Mouse (Mus musculus) limb, embryonic 14.5 days (tissue): ENCODE results near the gene Wdr70. TPM values are rescaled to one million over a fixed set of nuclear protein-coding genes. Genes with fewer than 3 reads are reported as not detected.
A peak's percentile ranks its signal among the peaks of the same experiment; 100 is the strongest.

Experiments
- ATAC-seq: fragments of 200-750 bp; cut with Nextera tagmentation; 2 replicates; pipeline ENCODE4 v1.8.0; 2017; ENCODE audit warnings: low read depth, moderate number of reproducible peaks, moderate TSS enrichment; ENCODE audit not compliant: low FRiP score
- DNase-seq: peaks from one replicate; pipeline ENCODE4 v3.0.0-alpha.2; 2015; ENCODE audit warnings: low spot score
- H3K27ac ChIP-seq: fragments of 300-500 bp; sonication (generic); replicated peaks from 2 replicates; pipeline ENCODE4 v1.5.1; 2014; ENCODE audit warnings: low read depth, mild to moderate bottlenecking, low read length, moderate library complexity, mixed read lengths
- H3K27me3 ChIP-seq: fragments of 300-500 bp; sonication (generic); 2 replicates; pipeline ENCODE4 v1.6.1; 2014; ENCODE audit warnings: low read length, mixed read lengths; ENCODE audit not compliant: control insufficient read depth, insufficient read depth
- H3K36me3 ChIP-seq: fragments of 300-500 bp; sonication (generic); 2 replicates; pipeline ENCODE4 v1.6.1; 2014; ENCODE audit warnings: mild to moderate bottlenecking, low read length, moderate library complexity, mixed read lengths; ENCODE audit not compliant: control insufficient read depth, insufficient read depth
- H3K4me1 ChIP-seq: fragments of 300-500 bp; sonication (generic); 2 replicates; pipeline ENCODE4 v1.6.1; 2014; ENCODE audit warnings: antibody characterized with exemption, low read length, mixed read lengths; ENCODE audit not compliant: control insufficient read depth, insufficient read depth
- H3K4me2 ChIP-seq: fragments of 300-500 bp; sonication (generic); replicated peaks from 2 replicates; pipeline ENCODE4 v1.6.1; 2014; ENCODE audit warnings: low read depth, mild to moderate bottlenecking, low read length, moderate library complexity; ENCODE audit not compliant: severe bottlenecking
- H3K4me3 ChIP-seq: fragments of 300-500 bp; sonication (generic); replicated peaks from 2 replicates; pipeline ENCODE4 v1.5.1; 2014; ENCODE audit warnings: low read length
- H3K9ac ChIP-seq: fragments of 300-500 bp; sonication (generic); 2 replicates; pipeline ENCODE4 v1.6.1; 2014; ENCODE audit warnings: mild to moderate bottlenecking, low read depth, low read length, moderate library complexity; ENCODE audit not compliant: severe bottlenecking
- H3K9me3 ChIP-seq: fragments of 300-500 bp; sonication (generic); 2 replicates; pipeline ENCODE4 v1.6.1; 2016; ENCODE audit warnings: low read length; ENCODE audit not compliant: control insufficient read depth
- POLR2A ChIP-seq: fragments of 200-500 bp; IDR thresholded peaks from 2 replicates; pipeline ENCODE4 v1.8.0; 2012; ENCODE audit warnings: inconsistent platforms, mild to moderate bottlenecking, moderate library complexity, borderline replicate concordance; ENCODE audit not compliant: insufficient read depth, insufficient read length; ENCODE audit errors: extremely low read depth
- WGBS: fragments of 180-500 bp; shearing (Covaris S2); extraction: QIAGEN DNeasy Blood & Tissue Kit; methylation state at CpG from one replicate; pipeline ENCODE4 v1.1.7; 2014; 5-methylcytosine and 5-hydroxymethylcytosine counted together
- polyA plus RNA-seq, 2 experiments: library from polyadenylated mRNA; depleted of rRNA in 1 of 2; stranded (reverse) in 1 of 2; unstranded in 1 of 2; fragments of >200 nt; fragmentation: Nextera tagmentation in 1 of 2; extraction: Ambion mirVana in 1 of 2; gene quantifications; 2 replicates each; pipeline versions ENCODE4 v1.2.1 to v1.2.3; 2012 to 2014

Gene Wdr70
- polyA plus RNA-seq, 2 experiments: 36.4 to 50.4 TPM

GRCm38 (mm10) chr15:8030643-8031042 is 68.4 kb downstream of the Wdr70 start:
- DNase-seq: peak; percentile 70
- Histone ChIP-seq H3K27me3 (no peaks in the 10 kb centered on the region), H3K27ac (no peak overlapping the region), H3K4me2 (no peak overlapping the region), H3K9me3 (no peaks in the 10 kb centered on the region), H3K4me3 (no peak overlapping the region), H3K36me3 (peaks cover 4% of the 10 kb centered on the region; the same call in 1 of the 2 replicates), H3K9ac (no peak overlapping the region), H3K4me1 (0 out of 2 replicates have a peak, but pooled peaks cover 3% of the 10 kb centered on the region)
- no peak for TF ChIP-seq POLR2A
- WGBS: 55% methylated on average over 3 of the region's 3 CpGs
- ATAC-seq: no peak

GRCm38 (mm10) chr15:8027503-8027902 is 71.5 kb downstream of the Wdr70 start:
- H3K27ac ChIP-seq: no peak overlapping the region
- DNase-seq: no peak
- 0 out of 2 replicates have a peak, but pooled peaks cover 3% of the 10 kb centered on the region for H3K4me1 ChIP-seq
- H3K4me2 ChIP-seq: no peak overlapping the region
- no peak overlapping the region for H3K9ac ChIP-seq
- no peaks in the 10 kb centered on the region for H3K27me3 ChIP-seq
- H3K36me3 ChIP-seq: no peaks in the 10 kb centered on the region
- no peaks in the 10 kb centered on the region for H3K9me3 ChIP-seq
- no peak for ATAC-seq
- WGBS: 78% methylated on average over 2 of the region's 2 CpGs
- no peak overlapping the region for H3K4me3 ChIP-seq
- no peak for TF ChIP-seq POLR2A

- DNase-seq (no peak), ATAC-seq (no peak)
- no peaks in the 10 kb centered on the region for H3K27me3 ChIP-seq
- H3K4me1 ChIP-seq: peaks cover 3% of the 10 kb centered on the region; the same call in 1 of the 2 replicates
- WGBS: 93% methylated on average over 7 of the region's 7 CpGs
- no peak overlapping the region for H3K4me2 ChIP-seq
- no peak overlapping the region for H3K9ac ChIP-seq
- H3K9me3 ChIP-seq: no peaks in the 10 kb centered on the region
- TF ChIP-seq POLR2A: no peak
- H3K27ac ChIP-seq: no peak overlapping the region
- no peaks in the 10 kb centered on the region for H3K36me3 ChIP-seq
- no peak overlapping the region for H3K4me3 ChIP-seq
Observed at GRCm38 (mm10) chr15:8011418-8011817, 87.6 kb downstream of the Wdr70 start.

- H3K36me3 ChIP-seq: no peaks in the 10 kb centered on the region
- peaks cover 3% of the 10 kb centered on the region; the same call in 1 of the 2 replicates for H3K4me1 ChIP-seq
- DNase-seq (no peak), ATAC-seq (no peak)
- H3K4me3 ChIP-seq: no peak overlapping the region
- H3K9me3 ChIP-seq: no peaks in the 10 kb centered on the region
- H3K4me2 ChIP-seq: no peak overlapping the region
- H3K9ac ChIP-seq: no peak overlapping the region
- 20% methylated on average over 8 of the region's 8 CpGs for WGBS
- no peaks in the 10 kb centered on the region for H3K27me3 ChIP-seq
- no peak overlapping the region for H3K27ac ChIP-seq
- no peak for TF ChIP-seq POLR2A
Observed at GRCm38 (mm10) chr15:8007413-8007812, 91.6 kb downstream of the Wdr70 start.

GRCm38 (mm10) chr15:8006056-8006455 is 93.0 kb downstream of the Wdr70 start:
- WGBS: 85% methylated on average over 1 of the region's 1 CpGs
- H3K36me3 ChIP-seq: no peaks in the 10 kb centered on the region
- H3K9ac ChIP-seq: no peak overlapping the region
- H3K27me3 ChIP-seq: no peaks in the 10 kb centered on the region
- H3K4me1 ChIP-seq: peaks cover 3% of the 10 kb centered on the region; the same call in 1 of the 2 replicates
- no peak overlapping the region for H3K4me2 ChIP-seq
- no peak overlapping the region for H3K4me3 ChIP-seq
- DNase-seq: no peak
- no peaks in the 10 kb centered on the region for H3K9me3 ChIP-seq
- no peak for ATAC-seq
- no peak overlapping the region for H3K27ac ChIP-seq
- no peak for TF ChIP-seq POLR2A

- no peak for ATAC-seq
- DNase-seq: no peak
- no peak for TF ChIP-seq POLR2A
- Histone ChIP-seq H3K9ac (no peak overlapping the region), H3K27ac (no peak overlapping the region), H3K27me3 (no peaks in the 10 kb centered on the region), H3K9me3 (no peaks in the 10 kb centered on the region), H3K4me1 (peaks cover 3% of the 10 kb centered on the region; the same call in 1 of the 2 replicates), H3K4me3 (no peak overlapping the region), H3K4me2 (no peak overlapping the region), H3K36me3 (no peaks in the 10 kb centered on the region)
- WGBS: 76% methylated on average over 5 of the region's 5 CpGs
Observed at GRCm38 (mm10) chr15:8005506-8005905, 93.5 kb downstream of the Wdr70 start.
